Mouse (Mus musculus) gonadal fat pad, adult 2 months (tissue): ENCODE results near the gene Gm20388. TPM values are rescaled to one million over a fixed set of nuclear protein-coding genes. Genes with fewer than 3 reads are reported as not detected.

ENCODE experiments used
- DNase-seq: peaks from one replicate; pipeline ENCODE4 v3.0.0-alpha.2; 2012; ENCODE audit warnings: low read depth
- polyA plus RNA-seq: library from polyadenylated mRNA; depleted of rRNA; stranded (reverse); fragments of >200 nt; gene quantifications from 2 replicates; pipeline ENCODE4 v1.2.3, GENCODE M21; 2012

The Gm20388 gene
- polyA plus RNA-seq, 1 experiment = 119 TPM

GRCm38 (mm10) chr8:122709340-122710111, 2798.9 kb downstream of the Gm20388 start:
- DNase-seq = no peak

GRCm38 (mm10) chr8:122711480-122711879, 2800.8 kb downstream of the Gm20388 start:
- no peak for DNase-seq

- no peak for DNase-seq
Observed at GRCm38 (mm10) chr8:122711891-122712365, 2801.3 kb downstream of the Gm20388 start.

- no peak for DNase-seq
Observed at GRCm38 (mm10) chr8:122712411-122713156, 2801.9 kb downstream of the Gm20388 start.

GRCm38 (mm10) chr8:122713157-122713518, 2802.5 kb downstream of the Gm20388 start:
- no peak for DNase-seq

GRCm38 (mm10) chr8:122716566-122716965, 2805.9 kb downstream of the Gm20388 start:
- no peak for DNase-seq

- no peak for DNase-seq
Observed at GRCm38 (mm10) chr8:122717869-122718509, 2807.3 kb downstream of the Gm20388 start.

- DNase-seq = no peak
Observed at GRCm38 (mm10) chr8:122718711-122719499, 2808.3 kb downstream of the Gm20388 start.

GRCm38 (mm10) chr8:122719500-122720065, 2808.9 kb downstream of the Gm20388 start:
- DNase-seq = no peak

GRCm38 (mm10) chr8:122720070-122720729, 2809.6 kb downstream of the Gm20388 start:
- DNase-seq = no peak

GRCm38 (mm10) chr8:122720811-122721640, 2810.4 kb downstream of the Gm20388 start:
- DNase-seq = no peak

GRCm38 (mm10) chr8:122725187-122725586, 2814.5 kb downstream of the Gm20388 start:
- no peak for DNase-seq

GRCm38 (mm10) chr8:122726789-122727188, 2816.1 kb downstream of the Gm20388 start:
- no peak for DNase-seq

- no peak for DNase-seq
Observed at GRCm38 (mm10) chr8:122727412-122727811, 2816.8 kb downstream of the Gm20388 start.

- DNase-seq = no peak
Observed at GRCm38 (mm10) chr8:122728630-122729029, 2818.0 kb downstream of the Gm20388 start.

GRCm38 (mm10) chr8:122735110-122735509, 2824.5 kb downstream of the Gm20388 start:
- no peak for DNase-seq

GRCm38 (mm10) chr8:122735542-122736473, 2825.2 kb downstream of the Gm20388 start:
- DNase-seq = no peak

- DNase-seq = no peak
Observed at GRCm38 (mm10) chr8:122736623-122737022, 2826.0 kb downstream of the Gm20388 start.

GRCm38 (mm10) chr8:122737071-122737470, 2826.4 kb downstream of the Gm20388 start:
- DNase-seq = no peak
